Mouse (Mus musculus) embryonic fibroblast, embryonic 13.5 days (primary cell): Measurements from ENCODE around the gene Gne.

Experiments
- CTCF ChIP-seq: IDR thresholded peaks from 2 replicates; pipeline ENCODE4 v1.5.1; 2011; ENCODE audit warnings: mild to moderate bottlenecking, control low read depth, low read length, moderate library complexity, borderline replicate concordance; ENCODE audit not compliant: insufficient read depth
- POLR2A ChIP-seq: IDR thresholded peaks from 2 replicates; pipeline ENCODE4 v1.6.1; 2011; ENCODE audit warnings: low read depth, mild to moderate bottlenecking, control low read depth, low read length, moderate library complexity

DNA sequence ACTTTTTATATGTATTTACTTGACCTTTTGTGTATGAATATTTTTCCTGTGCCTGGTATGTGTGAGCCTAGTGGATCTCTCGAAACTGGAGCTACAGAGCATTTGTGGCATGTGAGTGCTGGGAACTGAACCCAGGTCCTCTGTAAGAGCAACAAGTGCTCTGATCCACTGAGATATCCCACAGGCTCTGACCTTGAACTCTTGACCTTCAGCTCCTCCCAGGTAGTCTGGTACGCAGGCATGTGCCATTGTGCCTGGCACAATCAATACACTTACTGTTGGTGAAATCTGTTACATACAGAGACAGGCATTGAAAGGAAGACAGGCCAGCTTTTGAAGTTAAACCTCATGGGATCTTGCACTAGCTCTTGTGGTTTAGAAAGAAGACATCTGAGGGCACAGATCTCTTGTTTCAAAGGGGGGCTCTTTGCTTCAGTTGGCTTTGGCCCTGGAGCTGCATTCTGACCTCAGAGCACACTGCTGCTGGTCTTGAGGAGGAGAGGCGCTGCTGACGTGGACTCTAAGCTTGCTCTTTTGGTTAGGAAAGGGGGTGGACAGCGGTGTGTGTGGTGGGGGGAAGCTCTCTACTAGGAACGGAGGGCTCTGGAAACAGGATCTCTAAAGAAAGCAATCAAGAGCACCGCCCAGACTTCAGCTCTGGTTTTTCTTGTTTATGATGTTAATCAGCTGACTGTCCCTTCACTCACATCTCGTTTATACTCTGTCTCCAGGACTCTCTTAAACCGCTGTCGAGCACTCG, 13.8 kb upstream of the Gne start:
- no peak for TF ChIP-seq CTCF
- TF ChIP-seq POLR2A: no peak
